Mouse (Mus musculus) limb, embryonic 14.5 days (tissue): ENCODE measurements around the gene Aif1. TPM values are rescaled to one million over a fixed set of nuclear protein-coding genes. Genes with fewer than 3 reads are reported as not detected.

Experiments used
- ATAC-seq: fragments of 200-750 bp; cut with Nextera tagmentation; 2 replicates; pipeline ENCODE4 v1.8.0; 2017; ENCODE audit warnings: low read depth, moderate number of reproducible peaks, moderate TSS enrichment; ENCODE audit not compliant: low FRiP score
- DNase-seq: peaks from one replicate; pipeline ENCODE4 v3.0.0-alpha.2; 2015; ENCODE audit warnings: low spot score
- H3K27ac ChIP-seq: fragments of 300-500 bp; sonication (generic); replicated peaks from 2 replicates; pipeline ENCODE4 v1.5.1; 2014; ENCODE audit warnings: low read depth, mild to moderate bottlenecking, low read length, moderate library complexity, mixed read lengths
- H3K27me3 ChIP-seq: fragments of 300-500 bp; sonication (generic); 2 replicates; pipeline ENCODE4 v1.6.1; 2014; ENCODE audit warnings: low read length, mixed read lengths; ENCODE audit not compliant: control insufficient read depth, insufficient read depth
- H3K36me3 ChIP-seq: fragments of 300-500 bp; sonication (generic); 2 replicates; pipeline ENCODE4 v1.6.1; 2014; ENCODE audit warnings: mild to moderate bottlenecking, low read length, moderate library complexity, mixed read lengths; ENCODE audit not compliant: control insufficient read depth, insufficient read depth
- H3K4me1 ChIP-seq: fragments of 300-500 bp; sonication (generic); 2 replicates; pipeline ENCODE4 v1.6.1; 2014; ENCODE audit warnings: antibody characterized with exemption, low read length, mixed read lengths; ENCODE audit not compliant: control insufficient read depth, insufficient read depth
- H3K4me2 ChIP-seq: fragments of 300-500 bp; sonication (generic); replicated peaks from 2 replicates; pipeline ENCODE4 v1.6.1; 2014; ENCODE audit warnings: low read depth, mild to moderate bottlenecking, low read length, moderate library complexity; ENCODE audit not compliant: severe bottlenecking
- H3K4me3 ChIP-seq: fragments of 300-500 bp; sonication (generic); replicated peaks from 2 replicates; pipeline ENCODE4 v1.5.1; 2014; ENCODE audit warnings: low read length
- H3K9ac ChIP-seq: fragments of 300-500 bp; sonication (generic); 2 replicates; pipeline ENCODE4 v1.6.1; 2014; ENCODE audit warnings: mild to moderate bottlenecking, low read depth, low read length, moderate library complexity; ENCODE audit not compliant: severe bottlenecking
- H3K9me3 ChIP-seq: fragments of 300-500 bp; sonication (generic); 2 replicates; pipeline ENCODE4 v1.6.1; 2016; ENCODE audit warnings: low read length; ENCODE audit not compliant: control insufficient read depth
- POLR2A ChIP-seq: fragments of 200-500 bp; IDR thresholded peaks from 2 replicates; pipeline ENCODE4 v1.8.0; 2012; ENCODE audit warnings: inconsistent platforms, mild to moderate bottlenecking, moderate library complexity, borderline replicate concordance; ENCODE audit not compliant: insufficient read depth, insufficient read length; ENCODE audit errors: extremely low read depth
- WGBS: fragments of 180-500 bp; shearing (Covaris S2); extraction: QIAGEN DNeasy Blood & Tissue Kit; methylation state at CpG from one replicate; pipeline ENCODE4 v1.1.7; 2014; 5-methylcytosine and 5-hydroxymethylcytosine counted together
- polyA plus RNA-seq, 2 experiments: library from polyadenylated mRNA; depleted of rRNA in 1 of 2; stranded (reverse) in 1 of 2; unstranded in 1 of 2; fragments of >200 nt; fragmentation: Nextera tagmentation in 1 of 2; extraction: Ambion mirVana in 1 of 2; gene quantifications; 2 replicates each; pipeline versions ENCODE4 v1.2.1 to v1.2.3; 2012 to 2014

Gene Aif1
- polyA plus RNA-seq, 2 experiments = 4.8 to 15.7 TPM

GRCm38 (mm10) chr17:35131500-35132173 lies 44.2 kb downstream of the Aif1 start, which contains the start of gene Apom:
Apom (minus strand) TSS chr17:35132050.
- no peak for DNase-seq
- no peak for TF ChIP-seq POLR2A
- no peak within 1 kb of the TSS for H3K27ac ChIP-seq
- no peaks in the 10 kb centered on the region for H3K27me3 ChIP-seq
- no peak within 1 kb of the TSS for H3K9ac ChIP-seq
- no peak for ATAC-seq
- H3K4me1 ChIP-seq = peaks cover 11% of the 10 kb centered on the region
- H3K4me3 ChIP-seq = no peak within 1 kb of the TSS
- WGBS = 84% methylated on average over 15 of the region's 15 CpGs
- H3K36me3 ChIP-seq = peaks cover 16% of the 10 kb centered on the region
- H3K4me2 ChIP-seq = no peak within 1 kb of the TSS
- H3K9me3 ChIP-seq = no peaks in the 10 kb centered on the region

- Histone ChIP-seq H3K27ac (no peak overlapping the region), H3K9me3 (no peaks in the 10 kb centered on the region), H3K27me3 (no peaks in the 10 kb centered on the region), H3K9ac (no peak overlapping the region), H3K36me3 (peaks cover 16% of the 10 kb centered on the region), H3K4me2 (no peak overlapping the region), H3K4me3 (no peak overlapping the region), H3K4me1 (peaks cover 11% of the 10 kb centered on the region)
- TF ChIP-seq POLR2A = no peak
- DNase-seq = no peak
- ATAC-seq = no peak
- WGBS = 86% methylated on average over 8 of the region's 8 CpGs
Measured at GRCm38 (mm10) chr17:35131038-35131437, 44.8 kb downstream of the Aif1 start.

GRCm38 (mm10) chr17:35128996-35129395 lies 46.9 kb downstream of the Aif1 start:
- no peak for ATAC-seq
- peaks cover 20% of the 10 kb centered on the region for H3K36me3 ChIP-seq
- no peaks in the 10 kb centered on the region for H3K27me3 ChIP-seq
- DNase-seq = no peak
- H3K9ac ChIP-seq = no peak overlapping the region
- TF ChIP-seq POLR2A = no peak
- 65% methylated on average over 11 of the region's 11 CpGs for WGBS
- peaks cover 16% of the 10 kb centered on the region for H3K4me1 ChIP-seq
- H3K9me3 ChIP-seq = no peaks in the 10 kb centered on the region
- H3K4me3 ChIP-seq = no peak overlapping the region
- no peak overlapping the region for H3K4me2 ChIP-seq
- H3K27ac ChIP-seq = no peak overlapping the region

- 69% methylated on average over 13 of the region's 13 CpGs for WGBS
- TF ChIP-seq POLR2A = no peak
- Histone ChIP-seq H3K4me2 (peak overlapping the region; percentile 84), H3K27me3 (no peaks in the 10 kb centered on the region), H3K9ac (peak overlapping the region; percentile 77), H3K4me3 (peak overlapping the region; percentile 62), H3K9me3 (no peaks in the 10 kb centered on the region), H3K36me3 (peaks cover 25% of the 10 kb centered on the region), H3K4me1 (peaks cover 16% of the 10 kb centered on the region), H3K27ac (no peak overlapping the region)
- DNase-seq (no peak), ATAC-seq (no peak)
Measured at GRCm38 (mm10) chr17:35127017-35127416, 48.9 kb downstream of the Aif1 start.

GRCm38 (mm10) chr17:35126206-35126611 lies 49.7 kb downstream of the Aif1 start, which contains the start of gene D17H6S53E:
D17H6S53E (plus strand) TSS chr17:35126373.
- Histone ChIP-seq H3K27me3 (no peaks in the 10 kb centered on the region), H3K4me1 (peaks cover 16% of the 10 kb centered on the region), H3K4me3 (peak within 1 kb of the TSS; percentile 62), H3K27ac (peak within 1 kb of the TSS; percentile 74), H3K36me3 (peaks cover 25% of the 10 kb centered on the region), H3K9ac (peak within 1 kb of the TSS; percentile 77), H3K9me3 (no peaks in the 10 kb centered on the region), H3K4me2 (peak within 1 kb of the TSS; percentile 84)
- under 1% methylated on average over 24 of the region's 36 CpGs for WGBS
- peak; percentile 62; the same call in 1 of the 2 replicates for TF ChIP-seq POLR2A
- DNase-seq = peak; percentile 66
- peak; percentile 60 for ATAC-seq
